Mouse (Mus musculus) embryonic facial prominence, embryonic 11.5 days (tissue): ENCODE measurements around the gene Arhgap1. TPM values are rescaled to one million over a fixed set of nuclear protein-coding genes. Genes with fewer than 3 reads are reported as not detected.

Experiments used
- ATAC-seq: fragments of 200-750 bp; cut with Nextera tagmentation; replicated peaks from 2 replicates; pipeline ENCODE4 v1.8.0; 2017; ENCODE audit warnings: low read depth; ENCODE audit not compliant: insufficient number of reproducible peaks, low FRiP score, low TSS enrichment
- DNase-seq: peaks from one replicate; pipeline ENCODE4 v3.0.0-alpha.2; 2015; ENCODE audit warnings: low spot score
- H3K27ac ChIP-seq: fragments of 300-500 bp; sonication (generic); replicated peaks from 2 replicates; pipeline ENCODE4 v1.5.1; 2014; ENCODE audit warnings: mild to moderate bottlenecking, low read depth, low read length, control low read depth
- H3K27me3 ChIP-seq: fragments of 300-500 bp; sonication (generic); 2 replicates; pipeline ENCODE4 v1.6.1; 2014; ENCODE audit warnings: mild to moderate bottlenecking, low read length, moderate library complexity, mixed read lengths; ENCODE audit not compliant: control insufficient read depth, insufficient read depth
- H3K36me3 ChIP-seq: fragments of 300-500 bp; sonication (generic); replicated peaks from 2 replicates; pipeline ENCODE4 v1.6.1; 2014; ENCODE audit warnings: low read depth, mild to moderate bottlenecking, low read length, moderate library complexity, mixed read lengths; ENCODE audit not compliant: control insufficient read depth, insufficient read depth
- H3K4me1 ChIP-seq: fragments of 300-500 bp; sonication (generic); 2 replicates; pipeline ENCODE4 v1.6.1; 2014; ENCODE audit warnings: low read length, mixed read lengths; ENCODE audit not compliant: control insufficient read depth, insufficient read depth
- H3K4me2 ChIP-seq: fragments of 300-500 bp; sonication (generic); 2 replicates; pipeline ENCODE4 v1.6.1; 2014; ENCODE audit warnings: low read depth, mild to moderate bottlenecking, control low read depth, low read length, moderate library complexity
- H3K4me3 ChIP-seq: fragments of 300-500 bp; sonication (generic); 2 replicates; pipeline ENCODE4 v1.5.1; 2014; ENCODE audit warnings: low read depth, low read length, control low read depth
- H3K9ac ChIP-seq: fragments of 300-500 bp; sonication (generic); replicated peaks from 2 replicates; pipeline ENCODE4 v1.6.1; 2014; ENCODE audit warnings: mild to moderate bottlenecking, control low read depth, low read length
- H3K9me3 ChIP-seq: fragments of 300-500 bp; sonication (generic); replicated peaks from 2 replicates; pipeline ENCODE4 v1.6.1; 2016; ENCODE audit warnings: mild to moderate bottlenecking, low read length, inconsistent platforms, mixed read lengths; ENCODE audit not compliant: control insufficient read depth
- WGBS: fragments of 180-500 bp; shearing (Covaris S2); extraction: QIAGEN DNeasy Blood & Tissue Kit; methylation state at CpG from one replicate; pipeline ENCODE4 v1.1.7; 2014; 5-methylcytosine and 5-hydroxymethylcytosine counted together
- polyA plus RNA-seq: library from polyadenylated mRNA; unstranded; fragments of >200 nt; fragmentation: Nextera tagmentation; extraction: Ambion mirVana; gene quantifications from 2 replicates; pipeline ENCODE4 v1.2.1, GENCODE M21; 2014

The Arhgap1 gene
- polyA plus RNA-seq, 1 experiment from 2014 or later = 73.7 TPM

DNA sequence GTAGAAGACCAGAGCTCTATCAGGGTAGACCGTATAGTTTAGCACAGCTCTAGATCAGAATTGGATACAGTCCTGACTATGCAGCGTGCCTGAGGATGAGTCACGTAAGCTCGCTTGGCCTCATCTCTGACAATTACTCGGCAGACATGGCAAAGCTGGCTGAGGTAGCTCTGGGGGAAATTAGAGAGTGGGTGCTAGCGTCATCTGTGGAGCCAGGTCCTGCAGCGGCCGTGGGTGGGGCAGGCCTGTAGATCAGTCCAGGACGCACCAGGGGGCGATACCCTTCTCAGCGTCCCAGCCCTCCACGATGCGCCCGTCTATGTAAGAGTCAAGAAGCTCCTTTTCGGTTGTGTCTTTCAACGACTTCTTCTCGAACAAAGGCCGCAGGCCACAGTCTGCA is 20.0 kb upstream of the Arhgap1 start:
- no peaks in the 10 kb centered on the region for H3K9me3 ChIP-seq
- ATAC-seq (no peak), DNase-seq (no peak)
- H3K27ac ChIP-seq = no peak overlapping the region
- H3K36me3 ChIP-seq = no peaks in the 10 kb centered on the region
- WGBS = 86% methylated on average over 18 of the region's 18 CpGs
- H3K9ac ChIP-seq = no peak overlapping the region
- no peaks in the 10 kb centered on the region for H3K27me3 ChIP-seq
- H3K4me2 ChIP-seq = no peak overlapping the region
- no peak overlapping the region for H3K4me3 ChIP-seq
- H3K4me1 ChIP-seq = no peaks in the 10 kb centered on the region

DNA sequence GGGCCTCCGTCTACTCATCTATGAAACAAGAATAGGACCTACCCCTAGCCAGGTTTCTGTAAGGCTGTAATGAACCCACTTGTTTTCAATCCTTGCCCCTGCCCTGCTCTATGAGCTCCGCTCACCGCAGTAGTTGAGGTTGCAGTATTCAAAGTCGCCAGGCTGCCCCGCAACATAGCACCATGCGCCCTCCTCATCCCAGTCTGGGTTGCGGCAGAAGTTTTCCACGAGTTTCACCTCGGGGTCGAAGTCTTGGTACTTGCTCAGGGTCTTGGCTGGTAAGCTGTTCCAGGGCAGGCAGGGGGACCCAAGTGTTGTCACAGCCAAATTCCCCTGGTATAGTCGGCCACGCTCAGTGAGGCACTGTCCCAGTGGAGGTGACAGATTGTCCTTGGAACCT is 19.3 kb upstream of the Arhgap1 start:
- no peak overlapping the region for H3K9ac ChIP-seq
- H3K4me1 ChIP-seq = no peaks in the 10 kb centered on the region
- ATAC-seq = no peak
- no peaks in the 10 kb centered on the region for H3K27me3 ChIP-seq
- H3K4me2 ChIP-seq = no peak overlapping the region
- no peaks in the 10 kb centered on the region for H3K9me3 ChIP-seq
- WGBS = 86% methylated on average over 12 of the region's 12 CpGs
- no peak overlapping the region for H3K4me3 ChIP-seq
- H3K36me3 ChIP-seq = no peaks in the 10 kb centered on the region
- H3K27ac ChIP-seq = no peak overlapping the region
- DNase-seq = no peak

DNA sequence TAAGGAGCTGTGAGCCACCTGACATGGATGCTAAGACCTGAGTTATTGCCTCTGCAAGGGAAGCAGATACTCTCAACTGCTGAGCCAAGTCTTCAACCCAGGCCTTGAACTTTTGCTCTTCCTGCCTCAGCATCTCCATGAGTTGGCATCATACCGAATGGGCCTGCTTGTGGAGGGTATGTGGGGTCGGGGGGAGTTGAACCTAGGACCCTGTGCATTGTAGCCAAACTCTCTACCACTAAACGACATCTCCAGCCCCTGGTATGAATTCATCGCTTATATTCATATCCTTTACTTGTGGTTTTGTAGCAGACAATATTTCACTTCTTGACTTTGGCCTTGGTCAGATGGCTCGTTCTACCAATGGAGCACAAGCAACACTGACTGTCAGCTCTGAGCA is 17.8 kb upstream of the Arhgap1 start:
- WGBS = 85% methylated on average over 5 of the region's 5 CpGs
- no peak for DNase-seq
- no peak overlapping the region for H3K4me2 ChIP-seq
- ATAC-seq = no peak
- no peaks in the 10 kb centered on the region for H3K4me1 ChIP-seq
- H3K9ac ChIP-seq = no peak overlapping the region
- H3K9me3 ChIP-seq = no peaks in the 10 kb centered on the region
- H3K36me3 ChIP-seq = no peaks in the 10 kb centered on the region
- no peaks in the 10 kb centered on the region for H3K27me3 ChIP-seq
- H3K4me3 ChIP-seq = no peak overlapping the region
- H3K27ac ChIP-seq = no peak overlapping the region

DNA sequence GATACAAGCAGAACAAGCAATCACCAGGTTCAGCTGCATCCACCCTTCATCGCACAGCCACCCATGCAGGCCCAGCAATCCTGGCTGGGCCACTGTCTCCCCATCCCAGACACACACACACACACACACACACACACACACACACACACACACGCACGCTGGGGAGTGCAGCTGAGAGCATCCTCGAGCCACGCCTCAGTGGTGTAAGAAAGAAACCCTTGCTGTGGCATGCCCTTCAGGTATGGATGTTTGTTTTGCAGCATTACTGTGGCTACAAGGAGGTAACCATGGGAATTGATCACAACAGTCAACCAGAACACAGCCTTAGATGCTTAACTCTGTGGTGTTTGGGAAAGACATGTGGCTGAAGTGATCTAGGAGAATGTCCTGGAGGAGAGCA is 17.3 kb upstream of the Arhgap1 start:
- no peak overlapping the region for H3K4me2 ChIP-seq
- no peaks in the 10 kb centered on the region for H3K4me1 ChIP-seq
- no peaks in the 10 kb centered on the region for H3K27me3 ChIP-seq
- 77% methylated on average over 5 of the region's 5 CpGs for WGBS
- no peak overlapping the region for H3K4me3 ChIP-seq
- H3K27ac ChIP-seq = no peak overlapping the region
- no peaks in the 10 kb centered on the region for H3K36me3 ChIP-seq
- ATAC-seq (no peak), DNase-seq (no peak)
- no peaks in the 10 kb centered on the region for H3K9me3 ChIP-seq
- H3K9ac ChIP-seq = no peak overlapping the region

DNA sequence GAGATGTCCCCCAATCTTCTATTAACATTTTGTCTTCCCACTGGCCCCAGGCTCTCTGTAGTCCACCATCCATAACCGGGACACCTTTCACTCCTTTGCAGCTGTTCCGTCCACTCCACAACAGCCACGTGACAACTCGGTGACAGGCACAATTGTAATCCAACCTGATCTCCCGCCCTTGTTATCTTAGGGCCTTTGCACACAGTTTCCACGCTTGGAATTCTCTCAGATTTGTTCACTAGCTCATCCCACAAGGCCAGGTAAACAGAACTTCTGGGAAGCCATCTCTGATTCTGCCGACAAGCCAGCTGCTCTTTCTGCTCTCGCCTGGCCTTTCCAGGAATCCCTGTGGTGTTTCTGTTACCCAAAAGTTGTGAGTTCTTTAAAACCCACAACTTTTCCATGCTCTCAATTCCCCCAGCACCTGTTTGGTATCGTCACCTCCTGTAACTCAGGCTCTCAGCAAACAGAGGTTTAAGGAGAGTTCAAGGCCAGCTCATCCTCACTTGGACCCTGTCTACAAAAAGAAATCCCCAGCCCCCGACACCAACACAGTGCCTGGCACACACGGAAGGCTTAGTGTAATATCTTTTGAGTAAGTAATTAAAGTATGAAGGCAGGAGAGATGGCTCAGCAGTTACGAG is 16.2 kb upstream of the Arhgap1 start:
- WGBS = 81% methylated on average over 12 of the region's 12 CpGs
- H3K27me3 ChIP-seq = no peaks in the 10 kb centered on the region
- no peak overlapping the region for H3K4me3 ChIP-seq
- H3K36me3 ChIP-seq = no peaks in the 10 kb centered on the region
- DNase-seq = no peak
- H3K4me2 ChIP-seq = no peak overlapping the region
- H3K4me1 ChIP-seq = no peaks in the 10 kb centered on the region
- no peak overlapping the region for H3K27ac ChIP-seq
- no peak overlapping the region for H3K9ac ChIP-seq
- no peaks in the 10 kb centered on the region for H3K9me3 ChIP-seq
- ATAC-seq = no peak

DNA sequence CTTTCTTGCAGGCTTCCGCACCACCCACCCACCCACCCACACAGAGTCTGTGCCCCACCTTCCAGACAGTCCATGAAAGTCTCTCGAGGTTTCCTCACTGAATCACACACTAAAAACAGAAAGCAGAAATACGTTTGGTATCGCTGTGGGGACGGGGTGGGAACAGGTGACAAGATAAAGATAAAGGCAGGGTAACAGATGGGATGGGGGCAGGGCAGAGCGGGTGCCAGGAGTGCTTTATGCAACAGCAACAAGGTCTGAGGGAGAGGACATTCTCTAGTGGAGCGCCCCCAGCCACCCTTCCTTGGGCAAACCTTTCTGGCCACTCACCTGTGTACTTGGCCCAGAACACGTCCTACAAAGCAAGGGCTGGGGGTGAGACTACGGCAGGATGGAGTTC is 14.8 kb upstream of the Arhgap1 start:
- DNase-seq (no peak), ATAC-seq (no peak)
- Histone ChIP-seq H3K9me3 (no peaks in the 10 kb centered on the region), H3K4me2 (no peak overlapping the region), H3K4me1 (no peaks in the 10 kb centered on the region), H3K4me3 (no peak overlapping the region), H3K27ac (no peak overlapping the region), H3K36me3 (no peaks in the 10 kb centered on the region), H3K9ac (no peak overlapping the region), H3K27me3 (no peaks in the 10 kb centered on the region)
- WGBS = 82% methylated on average over 9 of the region's 9 CpGs

DNA sequence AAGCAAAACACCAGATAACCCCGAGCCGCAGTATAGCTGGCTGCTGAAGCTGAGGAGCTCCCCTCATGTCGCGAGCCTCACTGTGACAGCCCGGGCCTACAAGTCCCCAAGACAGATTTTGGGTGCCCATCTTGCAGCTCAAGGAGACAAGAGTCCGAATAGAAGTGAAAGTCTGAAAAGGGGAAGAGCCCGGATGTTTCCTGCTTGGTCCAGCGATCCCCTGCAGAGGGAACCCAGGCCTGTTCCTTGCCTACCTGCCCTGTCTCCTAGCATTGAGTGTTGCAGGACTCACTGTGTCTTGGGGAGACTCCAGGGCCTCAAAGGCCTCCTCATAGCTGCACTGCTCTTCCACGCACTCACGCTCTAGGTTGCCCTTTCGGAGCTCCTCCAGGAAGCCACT is 14.2 kb upstream of the Arhgap1 start:
- no peak overlapping the region for H3K27ac ChIP-seq
- no peak for DNase-seq
- no peaks in the 10 kb centered on the region for H3K27me3 ChIP-seq
- no peak overlapping the region for H3K4me3 ChIP-seq
- H3K4me1 ChIP-seq = no peaks in the 10 kb centered on the region
- no peaks in the 10 kb centered on the region for H3K36me3 ChIP-seq
- WGBS = 87% methylated on average over 11 of the region's 11 CpGs
- H3K9me3 ChIP-seq = no peaks in the 10 kb centered on the region
- no peak overlapping the region for H3K4me2 ChIP-seq
- ATAC-seq = no peak
- H3K9ac ChIP-seq = no peak overlapping the region

DNA sequence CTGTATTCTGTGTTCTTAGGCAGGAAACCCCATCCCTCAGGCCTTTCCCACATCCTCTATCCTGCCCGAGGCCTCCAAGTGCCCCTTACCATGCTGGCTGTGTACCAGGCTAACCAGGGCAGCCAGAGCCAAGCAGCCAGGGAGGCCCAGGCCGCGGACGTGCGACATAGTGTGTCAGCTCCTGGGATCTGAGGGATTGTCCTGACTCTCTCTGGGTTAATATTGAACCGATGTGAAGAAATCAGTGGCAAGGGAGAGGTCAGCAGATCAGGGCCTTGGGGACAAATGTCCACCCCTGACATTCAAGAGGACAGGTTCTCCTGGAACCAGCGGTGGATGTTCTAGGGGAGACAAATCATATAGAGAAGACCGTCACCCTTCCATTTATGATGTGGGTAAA is 13.4 kb upstream of the Arhgap1 start, which contains the start of gene F2:
F2 (minus strand) TSS at position 186 of the 400 bp plus-strand sequence.
- Histone ChIP-seq H3K27ac (no peak within 1 kb of the TSS), H3K36me3 (no peaks in the 10 kb centered on the region), H3K27me3 (no peaks in the 10 kb centered on the region), H3K4me3 (no peak within 1 kb of the TSS), H3K4me1 (no peaks in the 10 kb centered on the region), H3K9ac (no peak within 1 kb of the TSS), H3K4me2 (no peak within 1 kb of the TSS), H3K9me3 (no peaks in the 10 kb centered on the region)
- ATAC-seq = no peak
- 92% methylated on average over 8 of the region's 8 CpGs for WGBS
- no peak for DNase-seq
